Mouse (Mus musculus): Measurements from ENCODE around the gene Ugt1a8.

Ugt1a8 gene

DNA sequence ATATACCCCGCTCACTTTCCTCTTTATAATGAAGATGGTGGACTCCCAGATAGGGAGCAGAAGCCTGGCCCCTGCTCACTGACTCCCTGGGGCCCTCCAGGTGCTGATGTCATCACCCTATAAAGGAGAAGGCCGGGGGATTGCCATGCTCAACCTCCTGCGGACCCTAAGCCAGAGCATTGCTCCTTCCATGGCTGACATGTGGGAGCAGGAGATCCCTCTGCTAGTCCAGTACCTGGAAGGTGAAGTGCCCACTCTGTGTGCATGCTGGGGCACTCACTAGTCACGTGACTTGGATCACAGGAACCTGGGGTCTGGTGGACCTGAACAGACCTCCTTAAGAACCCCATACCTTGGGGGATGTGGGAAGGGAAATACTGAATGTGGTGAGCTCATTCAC lies 153.0 kb downstream of the Ugt1a8 start:
- no peak for DNase-seq

DNA sequence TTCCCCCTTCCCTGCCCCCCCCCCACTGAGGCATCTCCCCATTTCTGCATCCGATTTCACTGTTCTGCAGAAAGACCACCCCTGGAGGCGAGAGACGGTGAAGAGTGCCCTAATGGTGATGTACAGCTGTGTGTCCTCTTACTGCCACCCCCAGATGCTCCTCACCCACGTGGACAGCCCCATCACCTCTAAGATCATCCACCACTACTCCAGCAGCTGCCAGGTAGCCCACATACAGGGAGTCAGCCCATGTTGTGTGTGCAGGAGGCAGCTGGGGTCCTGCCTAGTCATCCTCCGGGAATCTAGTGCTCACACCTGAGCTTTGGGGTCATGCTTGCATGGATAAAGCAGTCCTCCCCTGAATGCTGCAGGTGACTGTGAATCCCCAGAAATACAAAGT lies 156.2 kb downstream of the Ugt1a8 start:
- no peak for DNase-seq

DNA sequence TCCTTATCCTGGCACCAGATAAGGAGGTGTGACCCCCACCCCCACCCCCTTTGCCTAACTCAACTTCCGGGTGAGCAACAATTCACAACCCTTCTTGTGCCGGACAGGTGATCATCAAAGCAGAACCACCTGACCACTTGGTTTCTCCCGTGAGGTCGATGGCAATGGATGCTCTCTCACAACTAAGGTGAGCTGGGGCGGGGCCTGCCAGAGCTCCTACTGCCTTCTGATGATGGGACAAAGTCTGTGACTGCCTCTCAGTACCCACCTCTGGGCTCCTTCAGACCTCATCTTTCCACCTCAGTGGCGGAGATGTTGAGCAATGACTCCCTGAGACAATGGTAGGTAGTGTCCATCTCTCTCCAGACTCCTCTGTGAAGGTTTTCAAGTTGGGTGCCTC lies 158.3 kb downstream of the Ugt1a8 start:
- DNase-seq = no peak

DNA sequence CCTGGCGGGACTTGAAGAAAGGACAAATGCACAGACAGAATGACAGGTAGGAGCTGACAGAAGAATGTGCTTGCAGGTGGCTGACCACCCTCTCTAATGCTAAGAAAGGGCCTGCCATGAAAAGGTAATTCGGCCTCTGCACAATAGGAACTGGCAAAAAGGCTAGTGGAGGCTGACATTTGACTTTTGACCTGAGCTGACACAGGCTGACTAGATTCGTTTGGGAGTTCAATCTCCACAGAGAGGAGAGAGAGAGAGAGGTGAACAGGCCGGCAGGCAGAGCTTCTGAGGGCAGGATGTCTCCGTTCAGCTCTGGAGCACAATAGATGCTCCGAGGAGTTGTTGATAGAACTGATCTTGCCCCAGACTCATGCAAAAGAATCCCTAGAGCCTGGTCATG lies 158.8 kb downstream of the Ugt1a8 start:
- no peak for DNase-seq

DNA sequence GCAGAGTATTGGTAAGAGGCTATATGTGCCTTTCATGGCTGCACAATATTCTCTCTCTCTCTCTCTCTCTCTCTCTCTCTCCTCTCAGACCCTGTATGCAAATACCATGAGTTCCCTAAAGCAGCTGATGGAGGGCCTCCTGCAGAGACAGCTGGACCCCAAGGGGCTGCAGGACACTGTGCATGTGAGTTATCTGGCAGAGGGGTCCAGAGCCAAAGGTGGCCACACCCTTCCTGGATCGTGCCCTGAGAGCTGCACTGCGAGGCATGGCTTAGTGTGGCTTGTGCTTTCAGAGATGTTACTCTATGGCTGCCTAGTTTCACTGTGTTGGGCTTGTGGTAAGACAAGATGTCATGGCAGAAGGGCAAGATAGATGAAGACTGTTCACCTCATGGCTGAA lies 160.0 kb downstream of the Ugt1a8 start:
- no peak for DNase-seq

DNA sequence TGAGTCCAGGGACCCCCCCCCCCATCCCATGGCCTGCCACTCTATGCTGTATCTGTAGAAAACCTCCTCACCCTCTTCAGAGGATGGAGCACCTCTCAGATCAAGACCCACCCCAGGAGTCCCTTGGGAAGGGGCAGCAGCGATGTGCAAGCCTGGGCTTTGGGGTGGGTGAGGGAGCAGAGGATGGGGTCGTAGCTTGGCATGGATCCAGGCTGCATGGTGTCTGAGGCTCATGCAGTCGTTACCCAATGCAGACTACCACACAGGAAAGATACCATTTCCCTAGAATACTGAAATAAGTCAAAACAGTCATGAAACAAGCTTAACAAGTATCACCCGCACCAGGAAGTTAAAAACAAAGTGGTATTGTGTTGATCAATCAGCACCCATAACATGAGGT lies 161.0 kb downstream of the Ugt1a8 start:
- no peak for DNase-seq

DNA sequence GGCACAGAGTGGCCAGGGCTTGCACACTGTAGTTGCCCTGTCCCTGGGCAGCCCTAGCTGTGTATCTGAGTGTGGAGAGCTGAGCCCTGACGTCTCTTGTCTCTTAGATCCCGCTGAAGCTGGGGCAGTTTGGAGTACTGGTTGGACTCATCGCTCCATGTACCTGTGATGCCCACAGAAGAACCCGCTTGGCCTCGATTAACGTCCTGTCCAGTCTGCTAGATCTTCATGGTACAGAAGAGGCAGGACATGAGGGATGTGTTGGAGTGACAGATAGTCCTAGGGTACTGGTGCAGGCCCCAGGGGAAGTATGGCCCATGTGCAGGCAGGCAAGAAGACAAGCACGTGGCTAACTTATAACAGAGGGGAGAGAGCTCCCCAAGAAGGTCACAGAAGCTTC lies 162.0 kb downstream of the Ugt1a8 start:
- DNase-seq = no peak

DNA sequence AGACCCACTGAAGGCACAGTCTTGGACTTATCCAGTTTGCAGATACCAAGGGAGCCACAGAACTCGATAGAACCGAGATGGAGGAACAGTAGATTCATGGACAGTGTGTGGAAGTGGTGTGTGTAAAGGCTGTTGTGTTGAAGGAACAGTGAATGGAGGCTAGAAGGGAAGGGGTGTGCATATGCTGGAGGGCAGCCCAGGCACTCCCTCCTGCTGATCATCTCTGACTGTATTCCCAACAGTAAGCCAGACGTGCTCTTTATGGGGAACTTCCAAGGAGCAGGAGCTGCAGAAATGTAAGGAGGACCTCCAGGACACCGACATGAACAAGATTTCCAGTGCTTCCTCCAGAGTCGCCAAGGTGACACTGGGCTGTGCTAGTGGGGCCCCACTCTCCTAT lies 162.4 kb downstream of the Ugt1a8 start:
- no peak for DNase-seq

DNA sequence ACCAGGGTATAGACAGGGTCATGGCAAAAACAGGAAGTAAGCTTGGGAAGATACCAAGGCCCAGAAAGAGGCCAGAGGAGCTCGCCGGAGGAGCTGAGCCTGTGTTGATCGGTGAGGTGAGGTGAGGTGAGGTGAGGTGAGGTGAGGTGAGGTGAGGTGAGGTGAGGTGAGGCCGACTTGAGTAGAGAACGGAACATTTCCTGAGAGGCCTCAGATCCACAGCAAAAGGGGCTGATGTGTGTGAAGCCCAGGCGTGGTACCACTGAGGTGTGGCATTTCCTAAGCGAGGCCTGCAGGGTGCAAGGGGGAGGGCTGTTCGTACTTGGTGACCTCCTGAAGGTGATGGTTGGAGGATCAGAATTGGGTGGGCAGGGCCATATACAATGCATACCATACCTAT lies 165.5 kb downstream of the Ugt1a8 start:
- no peak for DNase-seq

DNA sequence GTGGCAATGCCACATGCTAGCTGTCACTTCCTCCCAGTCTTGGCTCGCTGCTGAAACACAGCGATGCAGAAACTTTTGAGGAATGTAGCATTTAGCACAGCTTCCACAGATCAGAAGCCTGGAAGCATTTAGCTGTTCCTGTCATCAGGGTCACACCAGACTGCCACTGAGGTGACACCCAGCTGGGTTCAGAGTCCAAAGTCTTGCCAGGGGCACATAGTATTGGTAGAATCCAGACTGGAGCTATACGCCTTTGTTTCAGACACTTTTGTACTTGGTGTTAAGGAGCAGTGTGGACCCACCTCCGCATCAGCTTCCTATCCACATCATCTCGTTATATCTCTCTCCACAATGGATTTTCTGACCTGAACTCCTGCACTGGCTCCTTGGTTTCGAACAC lies 165.9 kb downstream of the Ugt1a8 start:
- no peak for DNase-seq

DNA sequence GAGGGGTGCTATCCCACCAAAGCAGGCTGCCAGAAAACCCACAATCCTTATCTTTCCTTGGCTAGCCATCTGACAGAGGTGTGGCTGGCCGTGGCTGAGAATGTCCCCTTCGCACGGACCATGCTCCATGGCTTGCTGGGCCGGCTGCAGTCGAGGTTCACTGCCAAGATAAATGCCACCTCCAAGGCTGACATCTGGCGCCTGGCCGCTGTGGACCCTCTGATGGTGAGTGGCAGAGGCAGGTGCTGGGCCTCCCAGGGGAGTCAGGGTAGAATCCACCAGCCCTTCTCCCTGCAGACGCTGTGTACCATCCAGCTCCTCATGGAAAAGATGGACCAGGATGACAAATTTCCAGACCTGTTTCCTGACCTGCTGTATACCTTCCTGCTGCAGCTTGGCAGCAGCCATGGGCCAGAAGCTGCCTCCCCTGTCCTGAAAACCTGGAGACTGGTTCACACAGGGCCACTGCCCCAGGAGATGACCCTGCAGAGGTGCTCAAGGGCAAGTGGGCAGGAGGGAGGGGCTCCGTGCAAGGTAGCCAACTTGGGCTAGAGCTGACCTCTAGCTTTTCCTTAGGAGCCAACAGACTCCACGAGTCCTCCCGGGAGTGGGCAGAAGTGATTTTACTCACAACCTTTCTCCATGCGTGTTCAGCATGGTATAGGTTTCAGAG lies 167.3 kb downstream of the Ugt1a8 start:
- no peak for DNase-seq

DNA sequence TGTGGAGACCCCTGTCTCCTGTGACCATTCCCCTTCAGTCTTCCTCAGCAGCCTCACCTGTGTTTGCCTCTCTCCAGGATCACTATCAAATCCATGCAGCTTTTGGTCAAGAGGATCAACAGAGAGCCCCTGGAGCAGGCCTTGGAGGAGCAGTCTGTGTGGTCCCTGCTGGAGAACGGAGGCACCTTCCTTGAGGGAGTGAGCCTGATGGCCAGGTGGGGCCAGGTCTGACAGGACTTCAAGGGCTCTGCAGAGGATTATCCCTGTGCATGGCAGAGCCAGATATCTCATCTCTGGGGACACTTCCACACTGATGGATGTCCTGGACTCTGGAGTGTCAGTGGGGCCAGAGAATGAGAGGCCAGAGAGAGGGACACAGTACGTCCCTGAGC lies 167.8 kb downstream of the Ugt1a8 start:
- DNase-seq = no peak

DNA sequence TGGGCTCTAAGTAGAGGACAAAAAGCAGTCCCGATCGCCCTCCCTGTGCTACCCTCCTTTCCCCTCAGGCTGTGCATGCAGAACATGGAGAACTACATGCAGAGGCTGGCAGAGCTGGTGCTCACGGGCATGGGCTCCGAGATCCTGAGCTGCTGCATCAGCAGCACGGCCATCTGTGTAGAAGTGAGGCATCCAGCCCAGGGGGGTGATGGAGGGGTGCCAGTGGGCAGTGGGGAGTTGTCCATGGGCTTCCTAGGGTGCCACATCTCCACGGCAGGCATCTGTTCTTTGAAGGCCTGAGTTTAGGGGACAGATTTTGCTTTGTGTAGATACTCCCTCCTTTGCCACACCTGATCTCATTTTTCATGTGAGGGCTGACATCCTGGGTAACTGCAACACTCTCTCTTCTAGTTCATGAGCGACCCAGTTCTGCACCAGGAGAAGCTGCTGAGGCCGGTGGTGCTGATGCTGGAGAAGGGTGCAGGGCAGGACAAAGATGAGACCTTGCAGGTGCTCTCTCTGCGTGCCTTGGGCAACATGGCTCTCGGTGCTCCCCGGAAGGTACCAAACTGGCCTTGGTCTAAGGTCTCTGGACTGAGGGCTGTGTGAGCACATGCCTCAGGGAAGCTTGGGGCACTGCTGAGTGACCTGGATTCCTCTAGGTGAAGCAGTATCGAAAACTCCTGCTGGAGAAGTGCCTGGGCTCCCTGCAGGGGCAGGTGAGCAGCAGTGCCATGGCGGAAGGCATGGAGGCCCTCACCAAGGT lies 168.6 kb downstream of the Ugt1a8 start:
- peak in 1 of 2 experiments; percentile 51 for DNase-seq

DNA sequence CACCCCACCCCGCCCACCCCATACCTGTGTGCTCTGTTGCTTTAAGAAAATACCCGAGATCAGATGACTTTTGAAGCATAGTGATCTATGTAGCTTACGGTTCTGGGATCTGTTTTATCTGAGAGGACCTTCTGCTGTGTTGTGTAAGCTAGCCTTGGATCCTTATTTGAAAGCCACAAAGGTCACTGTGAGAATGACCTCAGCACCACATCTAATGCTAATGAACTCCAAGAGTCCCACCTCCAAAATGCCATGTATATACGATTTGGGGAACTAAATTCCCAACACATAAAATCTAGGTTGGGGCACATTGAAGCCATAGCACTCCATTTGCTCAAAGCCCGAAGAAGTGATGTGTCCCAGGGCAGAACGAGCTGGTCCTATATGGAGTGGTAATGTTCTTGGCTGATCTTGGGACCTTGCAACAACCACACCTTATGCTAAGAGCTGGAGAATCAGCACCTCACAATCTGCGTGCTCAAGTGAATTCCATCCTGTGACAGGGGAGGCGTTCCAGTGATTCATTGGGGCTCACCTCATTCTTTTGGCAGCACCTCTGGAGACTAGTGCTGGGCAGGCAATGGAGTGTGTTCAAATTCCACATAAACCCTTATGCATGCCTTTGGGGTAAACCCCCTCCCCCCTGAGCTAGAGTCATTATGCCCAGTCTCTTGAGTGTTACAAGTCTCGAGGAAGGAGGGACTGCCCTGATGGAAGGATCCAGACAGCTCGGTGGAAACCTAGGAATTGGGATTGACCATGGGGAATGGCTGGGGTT lies 169.5 kb downstream of the Ugt1a8 start:
- DNase-seq = no peak

DNA sequence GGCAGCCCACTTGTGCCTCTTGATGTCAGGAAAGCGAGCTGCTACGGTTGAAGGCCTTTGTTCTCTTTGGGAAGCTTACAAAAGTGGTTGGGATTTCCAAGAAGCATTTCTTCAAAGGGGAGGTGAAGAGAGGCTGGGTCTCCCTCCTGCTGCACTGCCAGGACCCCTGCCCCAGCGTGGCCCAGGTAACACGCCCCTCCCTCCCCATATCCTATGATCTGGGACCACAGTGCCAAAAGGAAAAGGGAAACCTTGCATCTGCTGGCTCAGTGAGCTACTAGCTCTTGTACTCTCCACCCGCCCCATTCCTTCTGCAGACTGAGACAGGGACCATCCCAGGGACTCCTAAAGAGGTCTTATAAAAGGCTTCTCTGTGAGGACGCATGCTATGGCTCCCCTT lies 170.1 kb downstream of the Ugt1a8 start:
- no peak for DNase-seq

DNA sequence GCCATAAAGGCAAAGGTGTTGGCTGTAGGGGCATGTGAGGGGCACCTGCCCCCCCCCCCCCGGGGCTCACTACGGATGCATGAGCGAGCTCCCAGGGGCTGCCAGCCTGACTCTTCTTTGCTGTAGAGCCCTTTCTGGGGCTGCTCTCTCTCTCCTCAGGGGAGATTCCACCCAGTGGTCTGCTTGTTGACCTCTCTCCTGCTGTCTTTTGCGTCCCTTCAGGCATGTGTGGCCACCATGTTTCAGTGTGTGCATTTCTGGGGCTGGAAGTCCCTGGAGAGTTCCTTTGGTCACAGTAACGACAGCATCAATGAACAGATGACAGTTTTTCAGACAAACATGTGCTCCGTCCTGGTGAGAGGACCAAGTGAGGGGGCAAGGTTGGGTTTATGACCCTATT lies 170.7 kb downstream of the Ugt1a8 start:
- DNase-seq = no peak

DNA sequence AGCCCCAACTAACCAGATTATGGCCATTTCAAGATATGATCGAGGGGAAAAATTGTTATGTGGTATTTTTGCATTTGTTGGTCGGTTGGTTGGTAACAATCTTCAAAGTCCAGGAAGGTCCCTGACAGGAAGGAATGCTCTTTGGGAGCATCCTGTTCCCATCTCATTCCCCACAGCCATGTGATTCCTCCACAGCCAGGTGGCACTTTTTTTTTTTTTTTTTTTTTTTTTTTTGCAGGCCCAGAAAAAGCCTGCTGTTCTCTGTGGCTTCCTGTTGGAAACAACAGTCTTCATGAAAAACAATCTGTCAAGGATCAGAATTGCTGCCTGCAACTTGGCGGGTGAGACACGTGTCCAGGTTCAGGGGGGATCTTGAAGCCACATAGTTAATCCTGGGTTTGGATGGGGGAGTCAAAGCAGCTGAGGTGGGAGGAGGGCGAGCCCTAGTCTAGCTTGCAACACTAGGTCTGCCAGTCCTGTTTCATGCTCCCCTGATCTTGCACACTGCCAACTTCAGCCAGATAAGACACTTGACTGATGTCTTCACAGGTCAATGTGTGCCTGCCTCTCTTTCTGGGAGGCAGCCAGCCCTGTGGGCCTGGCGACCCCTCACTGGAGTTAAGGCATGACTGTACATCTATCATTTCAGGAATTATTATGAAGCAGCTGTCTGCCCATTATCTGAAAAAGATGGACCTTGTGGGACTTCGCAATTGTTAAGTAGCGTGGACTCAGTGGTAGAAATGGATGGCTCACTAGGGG lies 171.4 kb downstream of the Ugt1a8 start:
- no peak for DNase-seq

DNA sequence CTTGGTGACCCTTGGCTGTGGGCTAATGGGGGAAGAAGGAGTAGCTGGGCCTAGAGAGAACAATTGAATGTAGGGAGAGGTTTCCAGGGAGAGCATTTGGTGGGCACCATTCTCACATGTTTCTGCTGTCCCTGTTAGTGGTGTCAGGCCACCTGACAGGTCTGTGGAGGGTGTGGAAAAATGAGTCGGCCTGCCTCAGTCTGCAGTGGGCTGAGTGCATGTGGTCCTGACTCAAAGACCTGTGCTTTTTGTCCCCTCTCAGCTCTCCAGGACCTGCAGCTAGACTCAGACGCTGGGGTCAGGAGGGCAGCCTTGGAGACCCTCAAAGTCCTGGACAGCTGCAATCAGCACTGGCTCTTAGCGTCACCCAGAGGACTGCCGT lies 172.0 kb downstream of the Ugt1a8 start:
- no peak for DNase-seq

DNA sequence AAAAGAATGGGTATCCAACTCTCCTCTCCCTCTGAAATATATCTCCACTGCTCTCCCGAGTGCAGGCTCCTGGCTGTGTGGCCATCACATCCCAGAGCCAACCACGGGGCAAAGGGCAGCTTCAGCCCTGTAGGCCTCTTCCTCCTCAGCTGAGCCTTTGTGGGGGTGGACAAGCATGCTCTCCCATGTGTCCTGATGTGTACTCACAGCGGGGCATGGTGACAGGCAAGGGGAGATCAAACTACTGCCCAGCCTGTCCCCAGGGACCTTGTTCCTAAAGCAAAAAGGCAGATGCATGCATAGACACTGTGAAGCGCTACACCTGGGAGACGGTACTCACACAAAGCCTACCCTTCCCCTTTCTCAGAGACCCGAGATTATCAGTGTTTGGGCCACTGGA lies 172.5 kb downstream of the Ugt1a8 start:
- no peak for DNase-seq

DNA sequence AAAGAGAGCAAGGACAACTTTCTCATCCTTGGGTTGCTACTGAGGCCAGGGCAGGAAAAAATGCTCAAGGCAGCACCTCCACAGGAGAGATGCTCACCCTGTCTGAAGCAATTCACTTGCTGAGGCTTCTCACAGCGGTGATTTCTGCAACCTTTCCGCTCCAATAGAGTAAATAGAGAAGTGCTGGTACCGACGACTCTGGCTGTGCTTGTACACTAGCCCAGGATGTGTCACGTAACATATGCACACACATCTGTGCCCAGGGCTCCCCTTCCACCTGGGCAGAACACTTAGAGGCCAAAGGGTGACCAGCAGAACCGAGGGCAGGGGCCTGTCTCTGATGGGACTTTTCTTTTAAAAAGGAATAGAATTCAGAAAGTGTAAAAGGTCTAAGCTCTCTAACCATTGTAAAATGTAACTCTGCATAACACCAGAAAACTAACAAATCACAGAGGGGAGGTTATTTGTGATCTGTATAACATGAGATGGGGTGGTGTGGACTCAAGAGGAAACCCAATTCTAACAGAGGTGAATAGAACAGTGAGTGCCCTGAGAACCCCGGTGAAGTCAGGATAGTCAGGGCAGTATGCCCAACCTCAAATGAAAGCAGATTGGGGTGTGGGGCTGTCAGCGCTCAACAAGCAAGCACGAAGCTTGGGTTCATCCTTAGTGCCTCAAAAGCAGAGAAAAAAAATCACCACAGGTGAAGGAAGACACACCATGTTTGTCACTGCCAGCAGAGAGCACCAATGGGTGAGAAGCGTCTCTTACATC lies 173.2 kb downstream of the Ugt1a8 start:
- no peak for DNase-seq

DNA sequence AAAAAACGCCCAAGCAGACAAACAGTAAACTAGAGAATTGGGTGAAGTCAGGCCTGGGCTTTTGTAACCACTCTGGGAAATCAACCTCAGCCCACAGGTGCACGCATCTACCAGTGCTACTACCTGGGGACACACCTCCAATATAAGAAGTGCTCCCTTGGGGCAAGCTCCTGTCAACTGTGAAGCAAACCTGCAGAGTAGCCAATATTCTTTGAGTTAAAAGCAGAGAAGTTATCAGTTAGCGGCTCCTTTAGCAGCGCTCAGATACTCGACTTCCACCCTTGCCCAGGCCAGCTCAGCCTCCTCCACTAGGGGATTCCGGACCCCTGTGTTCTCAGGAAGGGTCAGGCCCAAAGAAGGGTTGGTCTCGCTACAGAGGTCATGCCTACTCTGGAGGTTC lies 174.1 kb downstream of the Ugt1a8 start:
- no peak for DNase-seq

DNA sequence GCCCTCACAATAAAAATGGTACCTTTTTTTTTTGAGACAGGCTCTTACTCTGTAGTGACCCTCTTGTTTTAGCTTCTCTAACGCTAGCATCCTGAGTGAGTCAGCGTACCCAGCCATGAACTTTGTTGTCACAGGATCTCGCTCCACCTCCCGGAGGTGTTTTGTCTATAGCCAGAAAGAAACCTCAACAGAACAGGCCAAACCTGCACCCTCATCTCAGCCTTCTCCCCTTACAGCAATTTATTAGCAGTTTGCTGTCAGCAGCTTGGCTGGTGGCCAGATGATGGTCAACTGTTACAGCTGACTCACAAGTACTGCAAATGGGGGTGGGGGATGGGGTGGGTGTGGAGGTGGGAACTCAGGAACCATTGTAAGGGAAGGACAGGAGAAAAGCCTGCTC lies 174.6 kb downstream of the Ugt1a8 start:
- DNase-seq = no peak

DNA sequence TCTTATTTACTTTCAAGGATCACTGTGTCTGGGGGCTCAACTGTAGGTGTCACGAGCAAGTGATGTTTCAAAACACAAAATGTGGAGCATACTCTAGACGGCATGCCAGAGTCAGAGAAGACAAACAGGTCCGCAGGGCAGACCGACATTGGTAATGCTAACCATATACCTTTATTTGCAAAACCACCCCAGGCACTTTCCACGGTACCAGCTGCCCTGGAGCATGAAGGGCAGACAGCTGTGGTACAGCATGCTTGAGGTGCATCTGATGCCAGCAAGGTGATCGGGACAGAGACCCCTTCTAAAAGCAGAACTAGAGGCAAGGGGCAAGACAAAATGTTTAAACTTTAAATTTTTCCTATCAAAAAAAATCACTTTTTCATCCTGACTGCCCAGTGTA lies 175.3 kb downstream of the Ugt1a8 start:
- no peak for DNase-seq
